Mouse (Mus musculus): ENCODE results near the gene Slc29a3.

DNA sequence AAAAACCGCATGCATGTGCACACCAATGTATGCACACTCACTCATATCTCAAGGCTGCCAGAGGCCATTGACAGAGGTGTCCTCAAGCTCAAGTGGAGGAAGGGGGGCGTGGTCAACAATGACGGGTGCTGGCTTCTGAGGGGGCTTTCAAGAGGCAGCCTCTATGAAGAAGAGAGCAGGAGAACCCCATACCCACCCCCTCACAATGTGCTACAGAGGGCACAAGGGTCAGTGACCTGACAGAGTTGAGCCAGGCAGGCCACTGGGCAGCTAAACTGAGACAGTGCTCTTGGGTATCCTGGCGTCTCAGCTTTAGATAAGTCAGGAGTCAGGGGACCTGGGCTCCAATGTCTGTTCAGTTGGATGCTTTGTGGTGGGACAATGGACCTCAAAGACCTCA lies 63.2 kb downstream of the Slc29a3 start:
- TF ChIP-seq POLR2A (IDR thresholded peaks at IDR 0.05; ENCODE audit: insufficient read length, low read depth) (no peak), TCF3 (IDR thresholded peaks at IDR 0.05; ENCODE audit: insufficient read length, low read depth) (no peak), MAX (IDR thresholded peaks at IDR 0.05; ENCODE audit: low read depth) (no peak), E2F4 (IDR thresholded peaks at IDR 0.05; ENCODE audit: insufficient read depth) (no peak), CEBPB (IDR thresholded peaks at IDR 0.05; ENCODE audit: insufficient read depth, poor library complexity, severe bottlenecking) (no peak), USF1 (IDR thresholded peaks at IDR 0.05; ENCODE audit: low read depth) (no peak), POLR2AphosphoS2 (IDR thresholded peaks at IDR 0.05; ENCODE audit: insufficient read length, low read depth) (no peak), TCF12 (IDR thresholded peaks at IDR 0.05; ENCODE audit: insufficient read depth, poor library complexity, severe bottlenecking) (no peak), REST (IDR thresholded peaks at IDR 0.05; ENCODE audit: insufficient read depth, insufficient read length) (no peak), MYOD1 (IDR thresholded peaks at IDR 0.05; ENCODE audit: control insufficient read depth in 1 of 3, insufficient read length in 2 of 3, low read depth in 2 of 3) (no peak), MYOG (IDR thresholded peaks at IDR 0.05; ENCODE audit: control insufficient read depth in 1 of 3, insufficient read depth in 1 of 3, insufficient read length in 2 of 3, low read depth in 2 of 3) (no peak), SRF (IDR thresholded peaks at IDR 0.05; ENCODE audit: control insufficient read depth, insufficient read length, low read depth) (no peak)

Measured in myocyte (in vitro differentiated cells).